10 mouse cellular contexts compared by ENCODE assay signal in the genomic region with DNA sequence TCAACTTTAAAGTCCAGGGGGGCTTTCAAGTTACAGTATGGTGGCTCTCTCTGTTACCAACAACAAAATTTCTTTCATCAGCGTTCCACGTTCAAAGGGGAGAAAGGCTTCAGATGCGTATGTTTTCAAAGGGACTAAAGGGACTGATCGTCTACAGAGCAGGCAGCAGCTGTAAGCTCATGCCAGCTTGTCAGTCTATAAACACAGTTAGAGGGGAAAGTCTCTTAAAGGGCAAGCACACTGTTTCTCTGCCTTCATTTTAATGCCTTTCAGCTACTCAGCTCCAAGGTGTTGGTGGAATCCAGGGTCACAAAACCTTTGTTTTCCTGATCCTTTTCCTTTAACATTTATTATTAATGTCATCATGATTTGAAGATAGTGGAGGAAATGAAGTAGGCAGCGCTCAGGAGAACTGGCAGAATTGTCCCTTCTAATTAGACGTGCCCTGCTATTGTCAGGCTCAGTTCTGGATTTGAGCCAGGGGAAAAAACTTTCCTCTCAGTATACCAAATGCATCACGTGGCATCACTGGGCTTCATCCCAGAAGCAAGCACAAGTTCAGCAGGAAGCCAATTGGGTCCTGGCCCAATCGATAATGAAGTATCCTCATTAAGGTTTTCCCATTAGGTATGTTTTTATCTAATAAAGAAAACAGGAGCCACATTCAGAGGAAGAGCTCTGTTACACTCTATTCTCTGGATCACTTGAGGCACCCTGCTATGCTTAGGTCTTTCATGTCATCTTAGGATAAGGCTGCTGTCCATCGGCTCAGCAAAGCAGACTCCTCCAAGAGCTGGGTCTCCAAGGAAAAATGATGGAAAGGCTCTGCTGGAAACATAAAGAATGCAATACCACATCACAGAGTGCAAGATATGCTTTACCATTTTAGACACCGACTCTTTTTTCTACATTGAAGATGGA.
DNase-seq lines count a peak whose midpoint lies in the region; ATAC-seq lines count a peak whose summit lies in the region.
"Had no signal": no experiment of that assay in that cellular context is flagged by ENCODE, and none has a peak within 500 bp of the region (broad histone marks: within the 10 kb centered on the region; RNA-seq: fewer than 3 reads in every experiment).

No protein-coding gene starts in this region.

- 8% methylated on average over 10 of the region's 10 CpGs for WGBS in forebrain, embryonic 14.5 days
- 20% methylated on average over 10 of the region's 10 CpGs for WGBS in hindbrain, embryonic 16.5 days
- 9% methylated on average over 10 of the region's 10 CpGs for WGBS in midbrain, embryonic 14.5 days
- 46% methylated on average over 10 of the region's 10 CpGs for WGBS in liver, embryonic 11.5 days

- H3K4me3 ChIP-seq in forebrain, embryonic 14.5 days (ENCODE audit: low read depth, low read length): no peak overlapping the region
- no peak overlapping the region for H3K4me3 ChIP-seq in hindbrain, embryonic 16.5 days (ENCODE audit: low read length)
- H3K4me3 ChIP-seq in midbrain, embryonic 14.5 days (replicated peaks; ENCODE audit: low read depth, low read length): no peak overlapping the region
- H3K4me3 ChIP-seq in liver, embryonic 11.5 days (ENCODE audit: low read depth, low read length): no peak overlapping the region
- H3K4me3 ChIP-seq: heart, embryonic 15.5 days; lung, embryonic 15.5 days had no signal

- DNase-seq in layer of hippocampus, adult 11-12 months (ENCODE audit: low spot score): peak; percentile 10
- no peak for DNase-seq in layer of hippocampus, postnatal 25 days (ENCODE audit: extremely low spot score in 1 of 2, low spot score in 1 of 2)
- peak; percentile 94 for DNase-seq in forebrain, embryonic 14.5 days (ENCODE audit: low spot score)
- peak; percentile 76 for DNase-seq in midbrain, embryonic 14.5 days
- DNase-seq in liver, embryonic 11.5 days (ENCODE audit: low spot score): no peak
- no peak for DNase-seq in cerebellum, postnatal 36 days
- no peak for DNase-seq in urinary bladder, postnatal 4 days (ENCODE audit: low spot score in 2 of 2)

- H3K27ac ChIP-seq in forebrain, embryonic 14.5 days (ENCODE audit: low read depth, low read length): peak overlapping the region; percentile 21; the same call in 1 of the 2 replicates
- H3K27ac ChIP-seq in hindbrain, embryonic 16.5 days (ENCODE audit: low read depth, low read length): no peak overlapping the region
- H3K27ac ChIP-seq in midbrain, embryonic 14.5 days (replicated peaks; ENCODE audit: low read depth, low read length): peak overlapping the region; percentile 52; the same call in 1 of the 2 replicates
- no peak overlapping the region for H3K27ac ChIP-seq in liver, embryonic 11.5 days (ENCODE audit: low read depth, low read length)
- H3K27ac ChIP-seq: heart, embryonic 15.5 days; lung, embryonic 15.5 days had no signal

- no peaks in the 10 kb centered on the region for H3K27me3 ChIP-seq in forebrain, embryonic 14.5 days (replicated peaks; ENCODE audit: control insufficient read depth, insufficient read depth, low read length)
- H3K27me3 ChIP-seq in hindbrain, embryonic 16.5 days (replicated peaks; ENCODE audit: control insufficient read depth, insufficient read depth, low read length): no peaks in the 10 kb centered on the region
- no peaks in the 10 kb centered on the region for H3K27me3 ChIP-seq in midbrain, embryonic 14.5 days (ENCODE audit: control insufficient read depth, insufficient read depth, low read length)
- no peaks in the 10 kb centered on the region for H3K27me3 ChIP-seq in liver, embryonic 11.5 days (replicated peaks; ENCODE audit: control insufficient read depth, insufficient read depth, low read length)
- H3K27me3 ChIP-seq: heart, embryonic 15.5 days; lung, embryonic 15.5 days had no signal

- ATAC-seq in forebrain, embryonic 14.5 days: peak; percentile 92
- peak; percentile 81 for ATAC-seq in hindbrain, embryonic 16.5 days
- ATAC-seq in midbrain, embryonic 14.5 days (ENCODE audit: low FRiP score, low TSS enrichment): peak; percentile 73; the same call in 1 of the 2 replicates
- ATAC-seq in liver, embryonic 11.5 days (replicated peaks; ENCODE audit: low FRiP score): no peak

- H3K4me1 ChIP-seq in forebrain, embryonic 14.5 days (ENCODE audit: control insufficient read depth, insufficient read depth, low read length): peaks cover 18% of the 10 kb centered on the region
- peaks cover 7% of the 10 kb centered on the region for H3K4me1 ChIP-seq in hindbrain, embryonic 16.5 days (ENCODE audit: control insufficient read depth, insufficient read depth, low read depth, low read length)
- peaks cover 14% of the 10 kb centered on the region; the same call in 1 of the 2 replicates for H3K4me1 ChIP-seq in midbrain, embryonic 14.5 days (ENCODE audit: control insufficient read depth, insufficient read depth, low read length)
- H3K4me1 ChIP-seq in liver, embryonic 11.5 days (replicated peaks; ENCODE audit: control insufficient read depth, insufficient read depth, low read length): no peaks in the 10 kb centered on the region
- H3K4me1 ChIP-seq: heart, embryonic 15.5 days had no signal

- no peaks in the 10 kb centered on the region for H3K9me3 ChIP-seq in forebrain, embryonic 14.5 days (replicated peaks; ENCODE audit: control insufficient read depth, low read length)
- no peaks in the 10 kb centered on the region for H3K9me3 ChIP-seq in hindbrain, embryonic 16.5 days (ENCODE audit: control insufficient read depth, low read length)
- no peaks in the 10 kb centered on the region for H3K9me3 ChIP-seq in midbrain, embryonic 14.5 days (ENCODE audit: control insufficient read depth, low read length)
- H3K9me3 ChIP-seq in liver, embryonic 11.5 days (ENCODE audit: control insufficient read depth, low read length): no peaks in the 10 kb centered on the region
- H3K9me3 ChIP-seq: heart, embryonic 15.5 days; lung, embryonic 15.5 days had no signal

- H3K36me3 ChIP-seq in forebrain, embryonic 14.5 days (ENCODE audit: control insufficient read depth, insufficient read depth, low read length): no peaks in the 10 kb centered on the region
- no peaks in the 10 kb centered on the region for H3K36me3 ChIP-seq in hindbrain, embryonic 16.5 days (ENCODE audit: control insufficient read depth, insufficient read depth, low read length)
- no peaks in the 10 kb centered on the region for H3K36me3 ChIP-seq in midbrain, embryonic 14.5 days (ENCODE audit: control insufficient read depth, insufficient read depth, low read length)
- no peaks in the 10 kb centered on the region for H3K36me3 ChIP-seq in liver, embryonic 11.5 days (ENCODE audit: control insufficient read depth, insufficient read depth, low read length)
- H3K36me3 ChIP-seq: heart, embryonic 15.5 days; lung, embryonic 15.5 days had no signal

- H3K9ac ChIP-seq in forebrain, embryonic 14.5 days (ENCODE audit: low read length): no peak overlapping the region
- H3K9ac ChIP-seq in hindbrain, embryonic 16.5 days (ENCODE audit: low read depth, low read length): no peak overlapping the region
- H3K9ac ChIP-seq in midbrain, embryonic 14.5 days (replicated peaks; ENCODE audit: low read length): no peak overlapping the region
- H3K9ac ChIP-seq in liver, embryonic 11.5 days (ENCODE audit: low read depth, low read length): no peak overlapping the region
- H3K9ac ChIP-seq: heart, embryonic 15.5 days; lung, embryonic 15.5 days had no signal

- H3K4me2 ChIP-seq in forebrain, embryonic 14.5 days (ENCODE audit: low read length): peak overlapping the region; percentile 39
- H3K4me2 ChIP-seq in hindbrain, embryonic 16.5 days (ENCODE audit: low read length): peak overlapping the region; percentile 27
- peak overlapping the region; percentile 38 for H3K4me2 ChIP-seq in midbrain, embryonic 14.5 days (ENCODE audit: low read length)
- H3K4me2 ChIP-seq in liver, embryonic 11.5 days: no peak overlapping the region
- H3K4me2 ChIP-seq: heart, embryonic 15.5 days; lung, embryonic 15.5 days had no signal

Comparison
In these comparisons a context has a peak if more than half of its experiments do, and no peak if none do; other contexts are left out.
1. DNase-seq: peak in layer of hippocampus, adult 11-12 months (single experiment), forebrain, embryonic 14.5 days (single experiment) and midbrain, embryonic 14.5 days (single experiment); none in layer of hippocampus, postnatal 25 days (0 of 2), liver, embryonic 11.5 days (single experiment), cerebellum, postnatal 36 days (0 of 2) and urinary bladder, postnatal 4 days (0 of 2).
2. H3K27ac ChIP-seq: peak in forebrain, embryonic 14.5 days (single experiment) and midbrain, embryonic 14.5 days (single experiment); none in hindbrain, embryonic 16.5 days (single experiment) and liver, embryonic 11.5 days (single experiment).